Mouse (Mus musculus): Measurements from ENCODE around the gene Atp1b1. TPM values are rescaled to one million over a fixed set of nuclear protein-coding genes. Genes with fewer than 3 reads are reported as not detected.
A peak's percentile ranks its signal among the peaks of the same experiment; 100 is the strongest.

Atp1b1 gene
- polyA plus RNA-seq, 1 experiment: 18.7 TPM

GRCm38 (mm10) chr1:164474778-164475511 lies 16.8 kb upstream of the Atp1b1 start:
- H3K4me1 ChIP-seq (ENCODE audit: control insufficient read depth, insufficient read depth, insufficient read length, low read length): no peaks in the 10 kb centered on the region
- H3K27ac ChIP-seq (replicated peaks; ENCODE audit: low read depth, low read length): no peak overlapping the region
- H3K4me3 ChIP-seq (ENCODE audit: insufficient read depth, low read depth, low read length): no peak overlapping the region

- Histone ChIP-seq H3K4me1 (ENCODE audit: control insufficient read depth, insufficient read depth, insufficient read length, low read length) (no peaks in the 10 kb centered on the region), H3K27ac (replicated peaks; ENCODE audit: low read depth, low read length) (no peak overlapping the region), H3K4me3 (ENCODE audit: insufficient read depth, low read depth, low read length) (no peak overlapping the region)
Observed at GRCm38 (mm10) chr1:164474310-164474709, 16.2 kb upstream of the Atp1b1 start.

GRCm38 (mm10) chr1:164473398-164473797 lies 15.2 kb upstream of the Atp1b1 start:
- H3K4me1 ChIP-seq (ENCODE audit: control insufficient read depth, insufficient read depth, insufficient read length, low read length): no peaks in the 10 kb centered on the region
- H3K27ac ChIP-seq (replicated peaks; ENCODE audit: low read depth, low read length): no peak overlapping the region
- no peak overlapping the region for H3K4me3 ChIP-seq (ENCODE audit: insufficient read depth, low read depth, low read length)

- no peak overlapping the region for H3K27ac ChIP-seq (replicated peaks; ENCODE audit: low read depth, low read length)
- no peak overlapping the region for H3K4me3 ChIP-seq (ENCODE audit: insufficient read depth, low read depth, low read length)
- no peaks in the 10 kb centered on the region for H3K4me1 ChIP-seq (ENCODE audit: control insufficient read depth, insufficient read depth, insufficient read length, low read length)
Observed at GRCm38 (mm10) chr1:164471632-164472031, 13.5 kb upstream of the Atp1b1 start.

GRCm38 (mm10) chr1:164470985-164471384 lies 12.8 kb upstream of the Atp1b1 start:
- no peak overlapping the region for H3K4me3 ChIP-seq (ENCODE audit: insufficient read depth, low read depth, low read length)
- H3K4me1 ChIP-seq (ENCODE audit: control insufficient read depth, insufficient read depth, insufficient read length, low read length): no peaks in the 10 kb centered on the region
- no peak overlapping the region for H3K27ac ChIP-seq (replicated peaks; ENCODE audit: low read depth, low read length)

GRCm38 (mm10) chr1:164468329-164468728 lies 10.2 kb upstream of the Atp1b1 start:
- no peak overlapping the region for H3K4me3 ChIP-seq (ENCODE audit: insufficient read depth, low read depth, low read length)
- no peaks in the 10 kb centered on the region for H3K4me1 ChIP-seq (ENCODE audit: control insufficient read depth, insufficient read depth, insufficient read length, low read length)
- H3K27ac ChIP-seq (replicated peaks; ENCODE audit: low read depth, low read length): no peak overlapping the region

- Histone ChIP-seq H3K27ac (replicated peaks; ENCODE audit: low read depth, low read length) (no peak overlapping the region), H3K4me1 (ENCODE audit: control insufficient read depth, insufficient read depth, insufficient read length, low read length) (no peaks in the 10 kb centered on the region), H3K4me3 (ENCODE audit: insufficient read depth, low read depth, low read length) (no peak overlapping the region)
Observed at GRCm38 (mm10) chr1:164467406-164467805, 9.3 kb upstream of the Atp1b1 start.

GRCm38 (mm10) chr1:164461726-164462125 lies 3.6 kb upstream of the Atp1b1 start:
- H3K4me3 ChIP-seq (ENCODE audit: insufficient read depth, low read depth, low read length): no peak overlapping the region
- peaks cover 3% of the 10 kb centered on the region for H3K4me1 ChIP-seq (ENCODE audit: control insufficient read depth, insufficient read depth, insufficient read length, low read length)
- no peak overlapping the region for H3K27ac ChIP-seq (replicated peaks; ENCODE audit: low read depth, low read length)

GRCm38 (mm10) chr1:164460921-164461697 lies 3.0 kb upstream of the Atp1b1 start:
- peaks cover 3% of the 10 kb centered on the region for H3K4me1 ChIP-seq (ENCODE audit: control insufficient read depth, insufficient read depth, insufficient read length, low read length)
- H3K27ac ChIP-seq (replicated peaks; ENCODE audit: low read depth, low read length): no peak overlapping the region
- no peak overlapping the region for H3K4me3 ChIP-seq (ENCODE audit: insufficient read depth, low read depth, low read length)

GRCm38 (mm10) chr1:164459127-164459905 lies 1.2 kb upstream of the Atp1b1 start:
- Histone ChIP-seq H3K4me1 (ENCODE audit: control insufficient read depth, insufficient read depth, insufficient read length, low read length) (peaks cover 3% of the 10 kb centered on the region), H3K27ac (replicated peaks; ENCODE audit: low read depth, low read length) (no peak overlapping the region), H3K4me3 (ENCODE audit: insufficient read depth, low read depth, low read length) (no peak overlapping the region)

GRCm38 (mm10) chr1:164458621-164459051 lies 481 bp upstream of the Atp1b1 start:
- H3K4me3 ChIP-seq (ENCODE audit: insufficient read depth, low read depth, low read length): peak overlapping the region; percentile 72
- H3K27ac ChIP-seq (replicated peaks; ENCODE audit: low read depth, low read length): no peak overlapping the region
- peaks cover 3% of the 10 kb centered on the region for H3K4me1 ChIP-seq (ENCODE audit: control insufficient read depth, insufficient read depth, insufficient read length, low read length)

GRCm38 (mm10) chr1:164457531-164458244 lies 467 bp downstream of the Atp1b1 start:
- peak overlapping the region; percentile 78 for H3K4me3 ChIP-seq (ENCODE audit: insufficient read depth, low read depth, low read length)
- H3K4me1 ChIP-seq (ENCODE audit: control insufficient read depth, insufficient read depth, insufficient read length, low read length): peaks cover 3% of the 10 kb centered on the region

GRCm38 (mm10) chr1:164456731-164457130 lies 1.4 kb downstream of the Atp1b1 start:
- H3K4me1 ChIP-seq (ENCODE audit: control insufficient read depth, insufficient read depth, insufficient read length, low read length): peaks cover 3% of the 10 kb centered on the region
- H3K4me3 ChIP-seq (ENCODE audit: insufficient read depth, low read depth, low read length): peak overlapping the region; percentile 78
- no peak overlapping the region for H3K27ac ChIP-seq (replicated peaks; ENCODE audit: low read depth, low read length)

More at GRCm38 (mm10) chr1:164457531-164458244, 467 bp downstream of the Atp1b1 start:
- no peak overlapping the region for H3K27ac ChIP-seq (replicated peaks; ENCODE audit: low read depth, low read length)

GRCm38 (mm10) chr1:164456065-164456464 lies 2.1 kb downstream of the Atp1b1 start:
- peaks cover 3% of the 10 kb centered on the region for H3K4me1 ChIP-seq (ENCODE audit: control insufficient read depth, insufficient read depth, insufficient read length, low read length)
- H3K4me3 ChIP-seq (ENCODE audit: insufficient read depth, low read depth, low read length): 0 out of 2 replicates have a peak overlapping the region, but pooled peaks have one; percentile 10

More at GRCm38 (mm10) chr1:164456065-164456464, 2.1 kb downstream of the Atp1b1 start:
- H3K27ac ChIP-seq (replicated peaks; ENCODE audit: low read depth, low read length): no peak overlapping the region

All from brown adipose tissue, adult 24 weeks (tissue).